Mouse (Mus musculus) urinary bladder, postnatal 4 days (tissue): Measurements from ENCODE around the gene Zfp455.
"Not testable (repeated sequence)": the region's sequence is repeated elsewhere in the genome, so short reads cannot be mapped to it uniquely, and the experiment has no call there.

Experiments
- DNase-seq, 2 experiments: peaks; one replicate each; pipeline ENCODE4 v3.0.0; 2021 to 2022; ENCODE audit warnings: low spot score in 2 of 2

The Zfp455 gene

DNA sequence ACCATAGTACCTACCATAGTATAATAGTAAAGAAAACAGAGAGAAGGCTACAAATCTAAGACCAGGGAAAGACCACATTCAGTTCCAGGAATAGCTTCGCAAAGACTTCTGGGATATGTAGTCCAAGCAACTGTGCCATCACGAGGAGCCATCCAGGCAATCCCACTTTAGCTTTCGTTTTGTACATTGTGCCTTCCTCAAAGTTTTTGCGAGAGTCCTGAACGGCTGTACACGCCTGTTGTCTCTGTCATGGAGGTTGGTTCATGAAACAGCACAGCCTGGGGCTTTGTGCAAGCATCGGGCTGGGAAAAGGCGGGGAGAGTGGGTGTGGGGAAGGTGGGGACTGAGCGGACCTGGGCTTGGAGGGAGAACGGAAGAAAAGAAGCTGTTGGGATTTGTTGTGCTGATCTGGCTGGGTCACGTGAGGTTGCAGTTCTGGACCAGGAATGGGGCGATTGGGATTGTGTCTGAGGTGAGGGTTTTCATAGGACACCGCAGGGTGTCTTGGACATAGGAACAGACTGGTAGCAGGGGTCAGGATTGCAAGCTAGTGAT is at the start of gene Zfp455:
Zfp455 (plus strand) TSS at position 167 of the 555 bp plus-strand sequence.
- DNase-seq, result peak in 1 of 2 experiments; percentile 40

DNA sequence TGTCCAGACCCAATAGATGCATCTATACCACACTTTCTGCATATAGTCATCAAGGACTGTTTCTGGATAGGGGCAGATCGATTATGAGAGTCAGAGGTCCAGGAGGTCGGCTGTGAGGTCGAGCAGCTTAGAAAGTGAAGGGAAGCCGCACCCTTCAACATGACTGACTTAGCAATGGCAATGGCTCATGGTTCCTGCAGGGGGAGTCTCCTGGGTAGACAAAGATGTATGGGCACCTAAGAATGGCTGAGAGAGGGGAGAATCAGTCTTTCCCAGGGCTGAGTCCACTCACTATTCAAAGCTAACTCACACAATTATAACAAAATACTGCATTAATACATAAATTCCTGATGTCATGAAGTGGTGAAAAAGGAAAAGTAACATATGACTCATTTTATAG is 28.2 kb upstream of the Zfp455 start:
- not testable (repeated sequence) for DNase-seq

DNA sequence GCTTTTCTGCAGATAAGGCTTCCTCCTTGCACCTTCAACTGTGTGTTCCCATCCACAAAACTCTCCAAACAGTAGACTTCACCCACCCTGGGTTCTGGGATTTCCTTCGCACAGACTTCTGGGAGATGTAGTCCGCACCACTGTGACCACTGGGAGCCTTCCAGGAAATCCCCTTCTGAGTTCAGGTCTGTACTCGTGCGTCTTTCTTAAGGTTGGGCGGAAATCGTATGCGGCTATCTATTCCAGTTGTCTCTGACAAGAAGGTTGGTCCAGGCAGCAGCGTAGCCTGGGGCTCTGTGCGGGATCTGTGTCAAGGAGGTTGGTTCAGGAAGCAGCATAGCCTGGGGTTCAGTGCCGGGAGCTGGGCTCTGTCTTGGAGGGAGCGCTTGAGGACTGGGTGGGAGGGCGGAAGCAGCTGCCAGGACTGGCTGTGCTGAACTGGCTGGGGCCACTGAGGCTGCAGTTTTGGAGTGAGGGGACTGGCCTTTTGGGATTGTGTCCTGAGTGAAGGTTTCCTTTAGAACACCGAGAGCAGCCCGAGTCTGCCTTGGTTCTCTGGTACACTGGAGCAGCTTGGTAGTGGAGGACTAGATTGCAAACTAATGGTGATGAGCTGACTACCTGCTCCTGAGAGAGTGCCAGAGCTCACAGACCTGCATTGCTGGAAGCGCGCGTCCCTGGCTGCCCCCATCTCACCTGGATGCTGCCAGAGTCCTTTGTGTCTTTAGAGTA is 21.1 kb upstream of the Zfp455 start, which contains the start of gene Rsl1:
Rsl1 (plus strand) TSS at position 192 of the 732 bp plus-strand sequence.
- peak in 1 of 2 experiments; percentile 54 for DNase-seq

DNA sequence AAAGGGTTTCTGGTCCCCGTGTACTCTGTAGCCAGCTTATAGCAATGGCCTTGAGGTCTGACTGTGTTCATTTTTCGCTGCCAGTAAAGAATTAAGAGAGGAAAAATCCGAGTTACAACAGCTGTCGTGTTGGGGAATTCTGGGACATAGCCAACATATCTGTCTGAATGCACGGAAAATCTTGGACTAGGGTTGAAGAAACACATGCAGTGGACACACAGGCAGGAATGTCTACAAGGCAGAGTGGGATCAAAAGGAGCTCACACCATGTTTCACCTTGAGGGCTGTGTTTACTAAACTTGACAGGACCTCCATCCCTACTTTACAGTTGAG is 20.6 kb upstream of the Zfp455 start:
- no peak for DNase-seq

DNA sequence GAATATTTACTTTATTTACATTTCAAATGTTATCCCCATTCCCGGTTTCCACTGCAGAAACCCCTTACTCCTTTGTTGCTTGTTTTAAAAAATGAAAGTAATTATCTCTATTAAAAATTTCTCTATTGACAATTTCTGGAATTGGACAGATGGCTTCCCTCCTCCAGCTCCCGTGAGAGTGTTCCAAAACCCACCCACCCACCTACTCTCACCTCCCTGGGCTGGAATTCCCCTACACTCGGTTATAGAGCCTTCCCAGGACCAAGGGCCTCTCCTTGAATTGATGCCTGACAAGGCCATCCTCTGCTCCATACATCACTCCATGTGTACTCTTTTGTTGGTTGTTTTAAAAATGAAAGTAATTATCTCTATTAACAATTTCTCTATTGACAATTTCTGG is 7.3 kb downstream of the Zfp455 start:
- DNase-seq, result no peak

DNA sequence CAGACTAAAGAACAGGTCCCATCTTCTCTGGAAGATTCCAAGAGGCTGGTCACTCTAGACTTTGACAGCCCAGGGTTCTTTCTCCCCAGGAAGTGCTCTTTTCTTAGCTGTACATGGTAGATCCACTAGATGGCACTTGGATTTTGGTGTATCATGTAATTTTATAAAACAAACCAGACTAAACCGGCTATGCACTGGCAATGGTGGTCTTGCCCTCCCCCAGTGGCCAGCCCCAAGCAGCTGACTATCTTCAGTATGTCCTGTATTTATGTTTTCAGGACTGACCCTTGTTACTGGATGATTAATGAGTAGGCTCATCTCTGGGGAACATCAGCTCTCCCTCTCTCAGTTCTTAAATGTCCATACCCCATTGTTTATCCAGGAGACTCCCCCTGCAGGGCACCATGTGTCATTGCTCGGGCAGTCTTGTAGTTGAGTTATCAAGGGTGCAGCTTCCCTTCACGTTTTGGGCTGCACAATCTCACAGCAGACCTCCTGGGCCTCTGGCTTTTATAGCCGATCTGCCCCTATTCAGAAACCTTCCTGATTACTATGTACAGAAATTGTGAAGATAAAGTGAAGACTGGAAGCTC is 19.8 kb downstream of the Zfp455 start:
- no peak for DNase-seq
